Mouse (Mus musculus) stomach, embryonic 14.5 days (tissue): ENCODE data around the gene Zfp341. TPM values are rescaled to one million over a fixed set of nuclear protein-coding genes. Genes with fewer than 3 reads are reported as not detected.

Source experiments
- ATAC-seq: fragments of 200-750 bp; cut with Nextera tagmentation; 2 replicates; pipeline ENCODE4 v1.8.0; 2017; ENCODE audit warnings: low read depth, moderate TSS enrichment; ENCODE audit not compliant: insufficient number of reproducible peaks, insufficient read depth, low FRiP score
- H3K27ac ChIP-seq: fragments of 300-500 bp; sonication (generic); 2 replicates; pipeline ENCODE4 v1.5.1; 2014; ENCODE audit warnings: mild to moderate bottlenecking, low read length, moderate library complexity, mixed read lengths
- H3K27me3 ChIP-seq: fragments of 300-500 bp; sonication (generic); 2 replicates; pipeline ENCODE4 v1.6.1; 2014; ENCODE audit warnings: low read length, control low read depth, mixed read lengths; ENCODE audit not compliant: control insufficient read depth, insufficient read depth
- H3K36me3 ChIP-seq: fragments of 300-500 bp; sonication (generic); 2 replicates; pipeline ENCODE4 v1.6.1; 2014; ENCODE audit warnings: mild to moderate bottlenecking, control low read depth, low read length, moderate library complexity, mixed read lengths; ENCODE audit not compliant: control insufficient read depth, insufficient read depth
- H3K4me1 ChIP-seq: fragments of 300-500 bp; sonication (generic); 2 replicates; pipeline ENCODE4 v1.6.1; 2014; ENCODE audit warnings: low read length, control low read depth, mixed read lengths; ENCODE audit not compliant: control insufficient read depth, insufficient read depth
- H3K4me2 ChIP-seq: fragments of 300-500 bp; sonication (generic); replicated peaks from 2 replicates; pipeline ENCODE4 v1.6.1; 2014; ENCODE audit warnings: low read depth, low read length, control low read depth
- H3K4me3 ChIP-seq: fragments of 300-500 bp; sonication (generic); 2 replicates; pipeline ENCODE4 v1.5.1; 2014; ENCODE audit warnings: low read depth, low read length, control low read depth
- H3K9ac ChIP-seq: fragments of 300-500 bp; sonication (generic); replicated peaks from 2 replicates; pipeline ENCODE4 v1.6.1; 2014; ENCODE audit warnings: low read depth, mild to moderate bottlenecking, control low read depth, low read length, moderate library complexity, mixed read lengths
- H3K9me3 ChIP-seq: fragments of 300-500 bp; sonication (generic); 2 replicates; pipeline ENCODE4 v1.6.1; 2016; ENCODE audit warnings: low read depth, low read length, control low read depth; ENCODE audit not compliant: control insufficient read depth
- WGBS: fragments of 180-500 bp; shearing (Covaris S2); extraction: QIAGEN DNeasy Blood & Tissue Kit; methylation state at CpG from one replicate; pipeline ENCODE4 v1.1.7; 2014; 5-methylcytosine and 5-hydroxymethylcytosine counted together
- polyA plus RNA-seq: library from polyadenylated mRNA; unstranded; fragments of >200 nt; fragmentation: Nextera tagmentation; extraction: Ambion mirVana; gene quantifications from 2 replicates; pipeline ENCODE4 v1.2.1, GENCODE M21; 2014

Zfp341 gene
- 0.80 and 1.0 TPM in 2 replicates for polyA plus RNA-seq

- H3K4me2 ChIP-seq: peak within 1 kb of the TSS; percentile 77
- H3K27ac ChIP-seq: peak within 1 kb of the TSS; percentile 98
- no peaks in the 10 kb centered on the region for H3K27me3 ChIP-seq
- WGBS: under 1% methylated on average over 91 of the region's 98 CpGs
- no peaks in the 10 kb centered on the region for H3K36me3 ChIP-seq
- peak within 1 kb of the TSS; percentile 45 for H3K4me3 ChIP-seq
- peak within 1 kb of the TSS; percentile 74 for H3K9ac ChIP-seq
- H3K4me1 ChIP-seq: 0 out of 2 replicates have a peak, but pooled peaks cover 3% of the 10 kb centered on the region
- peak; percentile 95 for ATAC-seq
- H3K9me3 ChIP-seq: no peaks in the 10 kb centered on the region
Observed at GRCm38 (mm10) chr2:154613118-154614115, at the start of gene Zfp341, which contains the start of gene 4930519P11Rik. TSS of gene Zfp341 (plus strand) at chr2:154613297. TSS of gene 4930519P11Rik (minus strand) at chr2:154613437.

DNA sequence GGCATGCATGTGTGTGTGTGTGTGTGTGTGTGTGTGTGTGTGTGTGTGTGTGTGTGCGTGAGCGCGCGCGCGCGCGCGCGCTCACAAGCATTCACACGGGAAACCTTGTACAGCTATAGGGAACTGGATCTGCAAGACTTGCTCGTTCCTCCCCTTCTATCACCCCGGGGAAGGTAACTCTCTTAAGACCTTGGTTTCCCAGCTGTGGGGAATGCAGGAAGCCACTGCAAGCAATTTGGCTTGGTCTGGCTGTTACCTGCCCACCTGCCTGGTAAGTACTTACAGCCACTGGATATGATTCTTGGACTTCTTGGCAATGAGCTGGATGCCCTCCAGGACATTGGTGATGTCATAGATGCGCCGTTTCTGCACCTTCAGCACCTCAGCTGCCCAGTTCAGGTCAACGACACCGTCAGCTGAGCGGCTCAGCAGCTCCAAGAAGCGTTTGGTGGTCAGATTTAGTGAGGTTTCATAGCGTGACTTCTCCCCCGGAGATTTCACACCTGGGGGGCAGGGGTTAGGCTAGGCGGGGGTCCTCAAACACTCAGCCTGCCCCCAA, 49.4 kb upstream of the Zfp341 start:
- H3K27me3 ChIP-seq: no peaks in the 10 kb centered on the region
- WGBS: 90% methylated on average over 22 of the region's 22 CpGs
- no peak overlapping the region for H3K4me2 ChIP-seq
- H3K27ac ChIP-seq: no peak overlapping the region
- H3K4me3 ChIP-seq: no peak overlapping the region
- no peaks in the 10 kb centered on the region for H3K9me3 ChIP-seq
- H3K9ac ChIP-seq: no peak overlapping the region
- H3K4me1 ChIP-seq: peaks cover 30% of the 10 kb centered on the region
- ATAC-seq: no peak
- peaks cover 16% of the 10 kb centered on the region for H3K36me3 ChIP-seq

GRCm38 (mm10) chr2:154565562-154565961, 47.5 kb upstream of the Zfp341 start:
- Histone ChIP-seq H3K27me3 (no peaks in the 10 kb centered on the region), H3K9me3 (no peaks in the 10 kb centered on the region), H3K4me3 (no peak overlapping the region), H3K27ac (no peak overlapping the region), H3K36me3 (peaks cover 15% of the 10 kb centered on the region), H3K9ac (no peak overlapping the region), H3K4me2 (no peak overlapping the region), H3K4me1 (peaks cover 31% of the 10 kb centered on the region)
- 73% methylated on average over 3 of the region's 3 CpGs for WGBS
- ATAC-seq: no peak

DNA sequence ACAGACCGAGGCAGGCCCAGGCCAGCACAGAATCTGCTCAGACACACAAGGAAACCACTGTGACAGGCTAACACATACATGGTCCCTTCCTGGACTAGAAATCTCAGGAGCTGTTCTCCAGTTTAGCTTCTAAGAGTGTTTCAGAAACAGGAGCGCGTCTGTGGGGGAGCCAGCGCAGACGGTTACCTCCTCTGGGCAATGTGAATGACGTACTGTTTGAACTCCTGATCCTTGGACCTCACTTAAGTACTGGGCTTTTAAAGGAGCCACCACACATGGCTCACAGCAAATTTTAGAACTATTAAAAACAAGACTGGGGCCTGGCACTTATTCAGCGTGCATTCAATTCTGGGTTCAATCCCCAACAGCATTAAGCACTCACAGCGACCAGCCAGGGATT, 46.5 kb upstream of the Zfp341 start:
- H3K27ac ChIP-seq: no peak overlapping the region
- WGBS: 34% methylated on average over 8 of the region's 8 CpGs
- H3K4me1 ChIP-seq: peaks cover 31% of the 10 kb centered on the region
- no peak overlapping the region for H3K9ac ChIP-seq
- H3K4me2 ChIP-seq: no peak overlapping the region
- H3K4me3 ChIP-seq: no peak overlapping the region
- peaks cover 7% of the 10 kb centered on the region for H3K36me3 ChIP-seq
- H3K27me3 ChIP-seq: no peaks in the 10 kb centered on the region
- no peak for ATAC-seq
- H3K9me3 ChIP-seq: no peaks in the 10 kb centered on the region

DNA sequence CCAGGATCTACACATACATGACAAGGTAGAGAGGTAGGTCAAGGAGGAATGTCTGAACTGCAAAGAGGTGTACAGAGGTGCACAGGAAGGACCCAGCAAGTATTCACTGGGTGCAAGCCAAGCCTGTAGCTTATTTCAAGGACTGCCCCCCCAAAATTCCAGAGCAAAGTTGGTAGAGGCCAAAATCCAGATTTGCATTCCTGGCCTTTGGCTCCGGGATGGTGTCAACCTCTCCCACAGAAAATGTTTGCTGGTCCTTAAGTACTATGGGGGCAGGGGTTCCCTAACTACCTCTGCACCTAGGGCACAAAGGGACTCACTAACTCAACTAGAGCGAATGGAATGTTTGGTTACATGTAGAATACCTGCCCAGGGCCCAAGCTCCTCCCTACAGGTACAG, 45.3 kb upstream of the Zfp341 start:
- H3K36me3 ChIP-seq: peaks cover 4% of the 10 kb centered on the region
- WGBS: 61% methylated on average over 2 of the region's 2 CpGs

GRCm38 (mm10) chr2:154568329-154569070, 44.6 kb upstream of the Zfp341 start:
- Histone ChIP-seq H3K4me2 (peak overlapping the region; percentile 82), H3K27ac (peak overlapping the region; percentile 89), H3K9ac (peak overlapping the region; percentile 87), H3K4me3 (peak overlapping the region; percentile 72), H3K36me3 (peaks cover 2% of the 10 kb centered on the region; the same call in 1 of the 2 replicates), H3K4me1 (peaks cover 31% of the 10 kb centered on the region), H3K9me3 (no peaks in the 10 kb centered on the region), H3K27me3 (no peaks in the 10 kb centered on the region)
- WGBS: 13% methylated on average over 10 of the region's 10 CpGs
- peak; percentile 2; the same call in 1 of the 2 replicates for ATAC-seq

More for the DNA sequence above, 45.3 kb upstream of the Zfp341 start:
- H3K9me3 ChIP-seq: no peaks in the 10 kb centered on the region
- H3K4me1 ChIP-seq: peaks cover 31% of the 10 kb centered on the region
- no peak for ATAC-seq
- no peaks in the 10 kb centered on the region for H3K27me3 ChIP-seq
- H3K4me2 ChIP-seq: peak overlapping the region; percentile 82
- peak overlapping the region; percentile 72 for H3K4me3 ChIP-seq
- H3K27ac ChIP-seq: peak overlapping the region; percentile 89; the same call in 1 of the 2 replicates
- H3K9ac ChIP-seq: no peak overlapping the region

DNA sequence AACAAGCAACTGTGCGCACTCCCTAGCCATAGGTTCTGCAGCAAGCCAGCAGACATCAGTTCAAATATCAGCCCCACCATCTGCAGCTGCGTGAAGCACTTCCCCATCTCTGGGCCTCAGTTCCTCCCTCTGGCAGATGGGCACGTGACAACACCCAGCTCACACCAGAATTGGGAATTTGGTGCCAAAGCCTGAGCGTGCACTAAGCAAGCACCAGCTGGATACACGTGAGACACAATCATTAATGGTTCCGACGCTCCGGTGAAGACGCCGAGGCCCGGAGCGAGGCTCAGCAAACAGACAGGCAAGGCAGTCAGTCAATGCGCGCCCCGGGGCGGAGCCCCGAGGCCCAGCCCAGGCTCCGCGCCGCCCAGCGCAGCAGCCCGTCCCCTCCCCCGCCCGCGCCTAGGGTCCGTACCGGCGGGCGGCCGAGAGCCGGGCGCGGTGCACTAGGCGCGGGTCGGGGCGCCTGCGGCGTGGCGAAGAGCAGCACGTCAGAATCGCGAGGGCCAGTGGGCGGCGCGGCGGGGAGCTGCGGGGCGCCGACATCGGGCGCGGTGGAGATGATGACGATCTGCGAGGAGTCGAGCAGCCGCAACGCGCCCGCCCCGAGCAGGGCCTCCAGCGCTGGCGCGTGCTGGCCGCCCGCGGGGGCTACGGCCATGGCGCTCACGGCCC, 43.9 kb upstream of the Zfp341 start:
- peak; percentile 85 for ATAC-seq
- Histone ChIP-seq H3K4me3 (peak overlapping the region; percentile 72), H3K9ac (peak overlapping the region; percentile 87), H3K9me3 (no peaks in the 10 kb centered on the region), H3K4me2 (peak overlapping the region; percentile 82), H3K27me3 (no peaks in the 10 kb centered on the region), H3K27ac (peak overlapping the region; percentile 89), H3K4me1 (peaks cover 31% of the 10 kb centered on the region), H3K36me3 (peaks cover 2% of the 10 kb centered on the region; the same call in 1 of the 2 replicates)
- WGBS: under 1% methylated on average over 69 of the region's 70 CpGs
